Mouse (Mus musculus) hindbrain, embryonic 10.5 days (tissue): ENCODE measurements at regions not wholly inside any gene's neighbourhood (a gene's known extent, or its start where the extent isn't known, plus 50 kb on each side); places are given as distances from the start of the nearest gene placed in this dataset.

ENCODE experiments used
- DNase-seq: peaks from one replicate; pipeline ENCODE4 v3.0.0-alpha.2; 2017; ENCODE audit warnings: low spot score
- H3K27ac ChIP-seq: fragments of 300-500 bp; sonication (generic); 2 replicates; pipeline ENCODE4 v1.5.1; 2016; ENCODE audit warnings: mild to moderate bottlenecking, moderate library complexity
- H3K27me3 ChIP-seq: fragments of 300-500 bp; sonication (generic); 2 replicates; pipeline ENCODE4 v1.6.1; 2016; ENCODE audit warnings: mild to moderate bottlenecking; ENCODE audit not compliant: poor library complexity, insufficient read depth, severe bottlenecking
- H3K36me3 ChIP-seq: fragments of 300-500 bp; sonication (generic); 2 replicates; pipeline ENCODE4 v1.6.1; 2016; ENCODE audit warnings: mild to moderate bottlenecking, moderate library complexity
- H3K4me1 ChIP-seq: fragments of 300-500 bp; sonication (generic); replicated peaks from 2 replicates; pipeline ENCODE4 v1.6.1; 2016; ENCODE audit warnings: mild to moderate bottlenecking
- H3K4me3 ChIP-seq: fragments of 300-500 bp; sonication (generic); 2 replicates; pipeline ENCODE4 v1.5.1; 2016; ENCODE audit warnings: mild to moderate bottlenecking, moderate library complexity
- H3K9me3 ChIP-seq: fragments of 300-500 bp; sonication (generic); 2 replicates; pipeline ENCODE4 v1.6.1; 2016; ENCODE audit warnings: mild to moderate bottlenecking, moderate library complexity
- WGBS: fragments of 180-500 bp; shearing (Covaris S2); methylation state at CpG from one replicate; pipeline ENCODE4 v1.1.7; 2016; 5-methylcytosine and 5-hydroxymethylcytosine counted together

DNA sequence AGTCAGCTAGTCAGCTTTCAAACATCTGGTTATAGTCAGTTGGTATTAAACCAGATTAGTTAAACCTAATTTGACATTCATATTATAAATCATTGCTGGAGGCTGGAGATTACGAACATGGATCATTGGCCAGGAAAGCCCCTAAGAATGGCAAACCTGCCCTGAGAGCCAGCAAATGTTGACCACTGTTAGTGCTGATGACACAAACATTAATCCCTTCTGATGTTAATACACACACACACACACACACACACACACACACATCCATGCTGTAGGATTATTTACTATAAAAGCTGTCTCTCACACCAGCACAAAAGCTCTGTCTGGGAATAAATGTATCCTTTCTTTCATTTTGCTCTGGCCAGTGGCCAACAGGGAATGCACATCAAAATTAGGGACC, 329.4 kb upstream of the Atp2b1 start:
- Histone ChIP-seq H3K4me1 (no peaks in the 10 kb centered on the region), H3K36me3 (no peaks in the 10 kb centered on the region), H3K27ac (no peak overlapping the region), H3K9me3 (no peaks in the 10 kb centered on the region), H3K4me3 (no peak overlapping the region), H3K27me3 (no peaks in the 10 kb centered on the region)
- 100% methylated on average over 1 of the region's 1 CpGs for WGBS
- no peak for DNase-seq

DNA sequence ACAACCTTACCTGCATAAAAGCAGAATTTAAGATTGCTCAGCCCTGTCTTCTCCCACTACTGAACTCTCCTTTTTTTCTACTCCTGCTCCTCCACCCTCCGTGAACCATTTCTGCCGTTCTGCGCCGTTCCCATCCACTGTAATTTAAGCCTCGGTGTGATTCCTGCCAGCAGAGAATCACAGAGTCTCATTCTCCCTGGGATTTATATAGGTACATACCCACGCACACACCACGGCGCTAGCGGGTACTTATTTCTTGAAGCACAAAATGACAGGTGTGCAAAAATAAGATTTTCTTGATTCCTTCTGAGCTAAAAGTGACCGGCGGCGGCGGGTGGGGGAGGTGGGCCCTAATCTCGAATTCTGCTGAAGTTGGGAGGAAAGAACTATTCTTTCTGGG, 324.5 kb upstream of the Atp2b1 start:
- no peak overlapping the region for H3K27ac ChIP-seq
- no peaks in the 10 kb centered on the region for H3K4me1 ChIP-seq
- H3K4me3 ChIP-seq, result no peak overlapping the region
- no peaks in the 10 kb centered on the region for H3K27me3 ChIP-seq
- DNase-seq, result no peak
- H3K36me3 ChIP-seq, result no peaks in the 10 kb centered on the region
- H3K9me3 ChIP-seq, result no peaks in the 10 kb centered on the region
- WGBS, result 94% methylated on average over 14 of the region's 14 CpGs

DNA sequence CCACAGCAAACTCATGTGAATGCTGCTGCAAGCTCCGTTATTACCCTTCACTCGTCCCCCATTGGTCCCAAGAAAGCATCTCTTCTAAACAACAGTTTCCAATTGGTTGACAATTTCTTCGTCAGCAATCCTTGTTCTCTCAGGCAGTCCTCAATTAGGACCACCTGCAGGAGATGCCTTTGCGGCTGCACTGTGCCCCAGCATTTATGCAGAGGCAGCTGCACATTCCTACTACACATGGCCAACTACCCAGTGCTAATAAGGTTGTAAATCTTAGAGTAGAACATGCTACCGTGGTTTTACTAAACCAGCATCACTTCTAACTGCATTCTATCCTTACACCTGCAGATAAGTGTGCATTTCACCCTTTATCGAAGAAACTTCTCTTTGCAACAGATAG, 322.1 kb upstream of the Atp2b1 start:
- no peak for DNase-seq
- 75% methylated on average over 6 of the region's 6 CpGs for WGBS
- Histone ChIP-seq H3K27ac (no peak overlapping the region), H3K9me3 (no peaks in the 10 kb centered on the region), H3K36me3 (no peaks in the 10 kb centered on the region), H3K4me3 (no peak overlapping the region), H3K4me1 (no peaks in the 10 kb centered on the region), H3K27me3 (no peaks in the 10 kb centered on the region)

DNA sequence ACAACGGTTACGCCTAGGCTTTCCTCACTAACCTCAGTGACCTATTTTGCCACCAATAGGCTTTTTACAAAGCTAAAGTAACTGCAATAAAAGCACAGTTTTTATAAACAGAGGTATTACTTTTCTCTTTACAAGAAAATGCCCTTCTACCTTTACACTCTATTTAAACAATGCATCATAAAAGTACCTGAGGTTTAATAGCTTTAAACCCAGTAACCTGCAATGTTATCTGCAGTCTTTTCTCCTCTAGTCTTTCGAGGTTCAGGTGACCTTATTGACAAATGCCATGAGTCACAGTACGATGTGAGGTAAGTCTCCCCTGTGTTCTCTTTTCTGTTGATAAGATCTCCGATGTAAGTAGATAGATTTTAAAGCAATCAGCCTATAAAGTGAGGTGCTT, 320.3 kb upstream of the Atp2b1 start:
- no peaks in the 10 kb centered on the region for H3K9me3 ChIP-seq
- no peaks in the 10 kb centered on the region for H3K4me1 ChIP-seq
- no peaks in the 10 kb centered on the region for H3K27me3 ChIP-seq
- H3K36me3 ChIP-seq, result no peaks in the 10 kb centered on the region
- no peak overlapping the region for H3K27ac ChIP-seq
- no peak overlapping the region for H3K4me3 ChIP-seq
- WGBS, result 92% methylated on average over 5 of the region's 5 CpGs
- DNase-seq, result no peak

DNA sequence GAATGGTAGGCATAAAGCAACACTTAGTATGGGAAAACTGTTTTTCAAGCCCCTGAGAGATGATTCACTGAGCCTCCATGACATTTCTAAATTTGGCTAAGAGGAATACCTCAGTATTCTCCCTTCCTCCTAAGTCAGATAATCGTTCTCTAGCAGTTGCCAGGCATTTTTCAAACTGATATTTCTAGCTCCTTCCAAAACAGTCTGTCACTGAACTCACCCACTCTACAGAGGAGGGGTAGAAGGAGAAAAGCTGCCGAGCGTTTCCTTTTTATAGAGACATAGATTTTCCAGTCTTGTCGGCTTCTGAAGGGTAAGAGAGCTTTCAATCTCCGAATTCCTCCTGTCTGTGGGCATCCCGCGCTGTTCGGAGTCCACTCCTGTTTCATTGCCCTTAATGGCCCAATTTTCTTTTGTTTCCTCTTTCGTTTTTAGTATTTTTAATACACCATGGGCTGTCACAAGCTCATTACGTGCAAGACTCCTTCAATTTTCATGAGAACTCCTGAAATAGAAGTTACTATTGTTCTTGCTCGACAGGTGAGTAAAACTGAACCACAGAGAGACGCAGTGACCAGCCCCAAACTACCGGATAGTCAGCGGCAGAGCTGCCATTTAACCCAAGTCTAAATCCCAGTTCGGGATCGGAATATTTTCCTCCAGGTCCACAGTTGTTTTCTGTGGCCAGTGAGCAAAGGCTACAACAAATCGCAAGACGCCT, 305.8 kb upstream of the Atp2b1 start:
- no peak overlapping the region for H3K4me3 ChIP-seq
- no peak overlapping the region for H3K27ac ChIP-seq
- no peaks in the 10 kb centered on the region for H3K4me1 ChIP-seq
- DNase-seq, result no peak
- no peaks in the 10 kb centered on the region for H3K36me3 ChIP-seq
- WGBS, result 93% methylated on average over 18 of the region's 18 CpGs
- H3K9me3 ChIP-seq, result no peaks in the 10 kb centered on the region
- H3K27me3 ChIP-seq, result no peaks in the 10 kb centered on the region

DNA sequence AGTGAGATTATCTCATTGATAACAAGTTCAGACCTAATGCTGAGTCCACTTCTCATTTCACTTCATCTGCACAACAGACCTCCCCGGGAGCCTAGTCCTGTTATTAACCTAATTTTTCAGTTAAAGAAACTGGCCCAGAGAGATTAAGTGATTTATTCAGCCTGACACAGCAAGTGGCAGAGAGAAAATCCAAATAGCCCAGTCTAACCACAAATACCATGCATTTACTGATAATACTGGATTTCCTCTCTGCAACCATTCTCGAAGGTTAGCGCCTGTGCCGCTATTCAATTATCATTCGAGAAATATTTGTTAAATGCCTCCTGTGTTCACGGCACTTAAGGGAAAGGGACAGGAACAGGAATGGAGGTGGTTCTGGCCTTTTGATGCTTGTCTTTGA, 303.5 kb upstream of the Atp2b1 start:
- Histone ChIP-seq H3K4me3 (no peak overlapping the region), H3K27me3 (no peaks in the 10 kb centered on the region), H3K4me1 (no peaks in the 10 kb centered on the region), H3K36me3 (no peaks in the 10 kb centered on the region), H3K27ac (no peak overlapping the region), H3K9me3 (no peaks in the 10 kb centered on the region)
- WGBS, result 91% methylated on average over 6 of the region's 6 CpGs
- DNase-seq, result no peak

DNA sequence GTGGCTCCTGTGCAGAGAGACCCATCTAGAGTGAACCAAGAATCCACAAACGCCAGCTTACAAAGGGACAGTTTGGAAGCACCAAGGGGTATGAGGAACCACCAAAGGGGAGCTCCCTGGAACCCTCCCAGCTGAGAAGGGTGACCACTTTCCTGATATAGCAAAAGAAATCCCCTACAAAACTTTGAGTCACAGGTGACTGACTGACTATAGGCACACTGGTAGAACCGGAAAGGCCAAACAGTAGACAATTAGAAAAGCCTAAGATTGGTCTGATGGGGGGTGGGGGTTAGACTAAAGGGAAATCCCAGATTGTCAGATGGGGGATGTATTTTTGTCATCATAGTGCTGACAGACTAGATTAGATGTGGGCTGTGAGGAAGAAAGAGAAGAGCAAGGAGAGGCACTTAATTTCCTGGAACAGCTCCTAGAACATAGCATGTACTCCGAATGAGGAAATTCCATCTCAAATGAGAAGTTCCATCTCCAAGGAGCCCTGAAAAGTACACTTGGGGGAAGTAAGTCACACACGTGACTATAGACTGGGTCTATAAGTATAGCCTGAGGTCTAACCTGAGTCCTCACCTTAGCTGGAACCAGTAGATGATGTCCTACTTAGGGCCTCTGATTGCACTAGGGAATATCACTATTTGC, 302.4 kb upstream of the Atp2b1 start:
- Histone ChIP-seq H3K27me3 (no peaks in the 10 kb centered on the region), H3K4me3 (no peak overlapping the region), H3K9me3 (no peaks in the 10 kb centered on the region), H3K27ac (no peak overlapping the region), H3K36me3 (no peaks in the 10 kb centered on the region), H3K4me1 (no peaks in the 10 kb centered on the region)
- WGBS, result 83% methylated on average over 4 of the region's 4 CpGs
- no peak for DNase-seq

DNA sequence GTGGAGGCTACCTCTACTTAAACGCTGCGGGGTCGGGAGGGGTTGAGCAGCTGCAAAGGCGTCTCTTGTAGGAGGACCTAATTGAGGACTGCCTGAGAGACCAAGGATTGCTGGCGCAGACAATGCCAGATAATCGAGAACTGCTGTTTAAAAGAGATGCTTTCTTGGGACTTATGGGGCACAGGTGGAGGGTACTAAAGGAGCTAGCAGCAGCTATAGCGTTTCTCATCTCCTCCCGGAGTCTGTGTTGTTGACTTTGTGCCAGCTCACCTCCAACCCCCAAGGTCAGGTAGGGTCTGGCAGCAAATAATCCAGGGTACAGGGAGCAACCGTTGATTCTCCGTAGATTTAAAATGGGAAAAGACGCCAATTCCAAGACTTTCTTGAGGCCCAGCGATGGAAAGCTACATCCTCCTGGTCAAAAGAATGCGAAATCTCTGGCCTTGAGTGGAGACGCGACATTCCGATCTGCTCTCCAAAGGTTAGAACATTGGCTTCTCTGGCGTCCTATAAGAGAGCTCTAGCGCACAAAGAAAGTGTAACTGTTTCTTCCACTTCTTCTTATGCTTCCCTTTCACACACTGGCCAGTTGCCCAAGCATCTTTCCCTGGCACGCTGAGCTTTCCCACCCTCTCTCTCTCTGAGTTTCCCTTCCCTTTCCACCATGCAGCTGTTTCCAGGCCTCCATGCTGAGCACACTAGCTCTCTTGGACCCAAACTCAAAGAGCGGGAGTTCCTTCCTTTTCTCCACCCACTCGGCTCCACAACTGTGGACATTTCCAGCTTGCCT, 295.3 kb upstream of the Atp2b1 start:
- 93% methylated on average over 21 of the region's 21 CpGs for WGBS
- Histone ChIP-seq H3K4me1 (no peaks in the 10 kb centered on the region), H3K9me3 (no peaks in the 10 kb centered on the region), H3K27me3 (no peaks in the 10 kb centered on the region), H3K27ac (no peak overlapping the region), H3K36me3 (no peaks in the 10 kb centered on the region), H3K4me3 (no peak overlapping the region)
- DNase-seq, result no peak

DNA sequence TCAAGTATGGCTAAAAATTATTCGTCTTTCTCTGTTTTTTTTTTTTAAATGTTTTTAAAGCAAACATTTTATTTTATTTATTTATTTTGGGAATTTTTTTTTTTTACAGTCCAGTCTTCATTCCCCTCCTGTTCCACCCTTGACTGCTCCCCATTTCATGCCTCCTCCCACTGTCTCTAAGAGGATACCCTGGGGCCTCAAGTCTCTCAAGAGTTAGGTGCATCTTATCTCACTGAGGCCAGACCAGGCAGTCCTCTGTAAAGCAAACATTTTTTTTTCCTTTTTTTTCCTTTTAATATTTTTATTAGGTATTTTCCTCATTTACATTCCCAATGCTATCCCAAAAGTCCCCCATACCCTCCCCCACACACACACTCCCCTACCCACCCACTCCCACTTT, 290.1 kb upstream of the Atp2b1 start:
- DNase-seq, result no peak
- WGBS, result 71% methylated on average over 1 of the region's 1 CpGs
- Histone ChIP-seq H3K27ac (no peak overlapping the region), H3K9me3 (no peaks in the 10 kb centered on the region), H3K27me3 (no peaks in the 10 kb centered on the region), H3K4me3 (no peak overlapping the region), H3K36me3 (no peaks in the 10 kb centered on the region), H3K4me1 (no peaks in the 10 kb centered on the region)

DNA sequence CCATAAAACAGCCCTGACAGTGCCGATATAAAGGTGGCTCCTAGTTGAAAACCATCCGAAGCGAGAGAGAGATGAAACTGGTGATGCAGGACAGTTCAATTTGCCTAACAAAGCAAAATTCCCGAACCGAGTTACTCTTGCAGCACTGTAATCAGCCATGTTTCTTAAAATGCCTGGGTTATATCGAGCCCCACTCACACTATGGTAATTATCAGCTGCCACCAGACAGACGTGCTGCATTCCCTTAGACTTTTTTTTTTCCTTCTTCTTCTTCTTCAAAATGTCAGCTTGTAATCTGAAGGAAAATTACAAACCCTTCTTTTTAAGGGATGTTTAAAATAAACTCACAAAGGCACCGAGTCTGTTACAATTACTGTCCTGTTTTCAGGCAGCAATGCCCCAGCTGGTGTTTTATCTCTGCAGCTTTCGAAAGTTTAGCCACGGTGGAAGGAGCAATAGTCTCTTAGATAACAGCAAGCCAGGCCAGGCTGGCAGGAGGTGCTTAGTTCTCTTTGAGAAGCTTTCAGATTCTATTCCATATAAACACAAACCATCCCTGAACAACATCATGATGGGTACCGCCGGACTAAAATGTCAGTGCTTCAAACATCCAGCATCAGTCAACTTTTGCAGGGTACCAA, 289.4 kb upstream of the Atp2b1 start:
- no peaks in the 10 kb centered on the region for H3K27me3 ChIP-seq
- no peaks in the 10 kb centered on the region for H3K4me1 ChIP-seq
- no peaks in the 10 kb centered on the region for H3K36me3 ChIP-seq
- no peaks in the 10 kb centered on the region for H3K9me3 ChIP-seq
- H3K27ac ChIP-seq, result no peak overlapping the region
- no peak for DNase-seq
- no peak overlapping the region for H3K4me3 ChIP-seq
- WGBS, result 75% methylated on average over 12 of the region's 12 CpGs

DNA sequence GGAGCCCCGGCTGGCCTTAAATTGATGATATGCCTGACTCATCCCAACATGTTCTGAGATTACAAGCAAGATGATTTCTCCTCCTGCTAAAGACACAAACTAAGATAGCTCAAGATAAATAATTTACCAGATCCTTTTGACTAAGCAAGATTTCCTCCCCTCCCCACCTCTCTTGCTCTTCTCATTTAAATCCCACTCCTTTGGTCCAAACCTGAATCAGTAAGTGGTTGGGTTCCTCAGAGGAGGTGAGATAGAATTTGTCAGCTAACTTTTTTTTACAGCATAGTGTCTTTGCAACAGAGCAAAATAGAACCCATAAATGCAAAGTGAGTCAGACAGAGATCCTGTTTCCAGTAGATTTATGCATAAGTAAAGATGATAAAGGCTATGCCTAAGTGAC, 286.0 kb upstream of the Atp2b1 start:
- Histone ChIP-seq H3K27me3 (no peaks in the 10 kb centered on the region), H3K9me3 (no peaks in the 10 kb centered on the region), H3K27ac (no peak overlapping the region), H3K36me3 (no peaks in the 10 kb centered on the region), H3K4me3 (no peak overlapping the region), H3K4me1 (no peaks in the 10 kb centered on the region)
- no peak for DNase-seq
- WGBS, result 94% methylated on average over 1 of the region's 1 CpGs

DNA sequence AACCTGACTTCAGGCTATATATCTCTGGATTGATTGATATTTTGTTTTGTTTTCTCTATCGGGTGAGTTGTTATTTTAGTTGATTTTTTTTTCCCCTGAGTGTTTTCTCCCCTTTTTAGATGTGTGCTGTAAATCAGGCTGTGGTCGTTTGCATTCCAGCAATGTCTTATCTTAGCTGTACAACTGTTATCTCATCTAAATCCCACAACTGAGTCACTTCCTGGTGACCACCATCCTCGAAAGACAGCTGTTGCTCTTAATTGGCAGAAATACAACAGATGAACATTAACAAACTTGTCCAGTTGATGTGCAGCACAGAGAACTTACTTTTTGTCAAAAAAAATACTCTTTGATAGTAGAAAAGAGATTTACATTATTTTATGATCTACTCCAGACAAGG, 285.0 kb upstream of the Atp2b1 start:
- WGBS, result 70% methylated on average over 3 of the region's 3 CpGs
- H3K4me3 ChIP-seq, result no peak overlapping the region
- no peak overlapping the region for H3K27ac ChIP-seq
- no peak for DNase-seq
- H3K4me1 ChIP-seq, result no peaks in the 10 kb centered on the region
- no peaks in the 10 kb centered on the region for H3K9me3 ChIP-seq
- no peaks in the 10 kb centered on the region for H3K36me3 ChIP-seq
- no peaks in the 10 kb centered on the region for H3K27me3 ChIP-seq
